Mouse (Mus musculus) regulatory T cell (primary cell): ENCODE results near the gene Pif1.

Experiments
- in situ Hi-C: fragments of 300-600 bp; cut with MboI, MseI; formaldehyde crosslinking; loops from one replicate; pipeline ENCODE4 v1.15.1; 2025; ENCODE audit warnings: high pct_unique_total_duplicates

The Pif1 gene

DNA sequence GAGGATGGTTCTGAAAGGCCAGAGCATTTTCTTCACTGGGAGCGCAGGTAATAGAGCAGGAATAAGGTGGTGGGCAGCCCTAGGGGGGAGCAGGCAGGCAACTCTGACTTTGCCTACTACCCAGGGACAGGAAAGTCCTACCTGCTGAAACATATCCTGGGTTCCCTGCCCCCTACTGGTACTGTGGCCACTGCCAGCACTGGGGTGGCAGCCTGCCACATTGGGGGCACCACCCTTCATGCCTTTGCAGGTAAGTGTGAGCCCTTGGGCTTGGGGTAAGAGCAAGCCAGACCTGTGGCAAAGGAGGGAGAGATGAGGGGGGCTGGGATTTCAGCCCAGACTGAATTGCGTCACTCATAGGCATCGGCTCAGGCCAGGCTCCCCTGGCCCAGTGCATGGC, 2.1 kb downstream of the Pif1 start:
- in situ Hi-C loops, result loop anchor here (5.0 to 10.0 kb wide), 2 partner anchors 67 to 154 kb away; partner anchors contain the start of genes Ankdd1a and Mtfmt

- in situ Hi-C loops, result no loop called here
Measured at GRCm38 (mm10) chr9:65592721-65593120, 5.8 kb downstream of the Pif1 start.

GRCm38 (mm10) chr9:65593596-65593995, 6.6 kb downstream of the Pif1 start:
- in situ Hi-C loops, result no loop called here

GRCm38 (mm10) chr9:65598765-65599249, 11.8 kb downstream of the Pif1 start:
- in situ Hi-C loops, result no loop called here

- in situ Hi-C loops, result loop anchor here (10.0 kb wide), 1 partner anchor 244 kb away; no protein-coding TSS in a partner anchor
Measured at GRCm38 (mm10) chr9:65600951-65601350, 14.0 kb downstream of the Pif1 start.

- in situ Hi-C loops, result loop anchor here (10.0 kb wide), 1 partner anchor 241 kb away; no protein-coding TSS in a partner anchor
Measured at GRCm38 (mm10) chr9:65603401-65604102, 16.6 kb downstream of the Pif1 start.

- in situ Hi-C loops, result loop anchor here (5.0 to 10.0 kb wide), 2 partner anchors 57 to 239 kb away; no protein-coding TSS in a partner anchor
Measured at GRCm38 (mm10) chr9:65605471-65606136, 18.6 kb downstream of the Pif1 start.

DNA sequence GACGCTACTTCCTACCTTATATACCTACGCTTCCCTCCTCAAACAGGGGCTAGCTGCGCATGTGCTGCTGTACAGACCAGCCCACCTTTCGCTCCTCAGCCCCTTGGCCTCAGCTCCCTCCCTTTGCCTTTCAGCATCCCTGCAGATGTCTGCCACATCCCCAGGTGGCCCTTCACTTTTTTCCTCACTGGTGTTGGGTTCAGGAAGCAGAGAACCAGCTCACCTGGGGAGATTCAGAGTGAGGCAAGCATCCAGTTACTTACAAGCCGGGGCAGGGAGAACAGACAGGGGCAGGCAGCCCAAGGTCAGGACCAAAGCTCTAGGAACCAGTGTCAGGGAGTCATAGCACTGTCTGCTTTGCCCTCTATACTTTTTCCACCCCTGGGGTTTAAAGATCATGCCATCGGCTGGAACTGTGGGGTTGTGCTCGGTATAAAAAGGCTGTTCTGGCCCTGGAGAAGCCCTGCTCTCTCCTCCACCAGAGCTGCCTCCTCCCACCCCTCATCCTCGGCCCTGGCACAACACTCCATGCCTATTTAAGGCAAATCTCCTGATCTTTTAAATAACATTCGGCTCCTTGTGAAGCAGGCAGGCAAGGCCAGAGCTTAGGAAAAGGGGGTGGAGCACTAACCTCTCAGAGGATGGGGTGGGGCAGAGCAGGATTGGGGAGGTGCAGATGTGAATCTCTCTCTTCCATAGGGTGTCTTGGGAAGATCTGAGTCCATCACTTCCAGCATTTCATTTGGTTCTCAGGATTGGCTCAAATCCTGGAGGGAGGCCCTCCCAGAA, 19.6 kb downstream of the Pif1 start:
- in situ Hi-C loops, result loop anchor here (5.0 to 10.0 kb wide), 2 partner anchors 56 to 238 kb away; no protein-coding TSS in a partner anchor

GRCm38 (mm10) chr9:65607120-65607519, 20.2 kb downstream of the Pif1 start:
- in situ Hi-C loops, result loop anchor here (5.0 to 10.0 kb wide), 2 partner anchors 55 to 238 kb away; no protein-coding TSS in a partner anchor

- in situ Hi-C loops, result no loop called here
Measured at GRCm38 (mm10) chr9:65611969-65612486, 25.1 kb downstream of the Pif1 start.

DNA sequence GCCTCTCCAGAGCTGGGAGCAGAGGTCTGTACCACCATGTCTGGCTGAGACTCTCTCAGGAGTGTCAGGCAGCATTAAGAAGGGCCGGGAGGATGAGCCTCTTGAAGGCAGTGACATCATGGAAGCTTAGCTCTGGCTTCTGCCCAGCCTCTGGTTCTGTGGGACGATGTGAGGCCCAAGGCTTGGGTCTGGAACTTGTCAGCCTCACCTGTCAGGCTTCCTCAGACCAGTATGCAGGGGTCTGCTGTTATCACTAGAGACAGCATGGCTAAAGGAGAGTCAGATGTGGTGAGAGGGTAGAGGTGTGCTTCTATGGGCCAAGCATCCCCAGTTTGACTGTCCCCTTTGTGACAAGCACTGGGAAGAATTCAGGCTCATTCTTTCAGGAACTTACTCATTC, 26.1 kb downstream of the Pif1 start:
- in situ Hi-C loops, result no loop called here

DNA sequence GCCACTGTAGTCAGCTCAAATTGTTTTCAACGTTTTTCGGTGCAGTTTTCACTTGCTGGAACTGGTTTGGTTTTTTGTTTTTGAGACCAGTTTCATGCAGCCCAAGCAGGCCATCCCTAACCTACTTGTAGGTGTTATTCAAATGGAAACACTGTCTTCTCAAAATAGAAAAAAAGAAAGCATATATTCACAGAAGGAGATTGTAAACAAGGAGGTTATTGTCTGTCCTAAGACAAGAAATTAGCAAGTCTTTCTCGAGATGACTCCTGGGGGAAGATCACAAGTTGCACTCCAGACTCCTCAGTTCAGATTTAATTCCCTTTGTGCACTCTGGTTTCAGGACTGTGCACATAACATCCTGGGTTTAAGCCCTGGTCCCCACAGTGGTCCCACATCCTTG, 32.4 kb downstream of the Pif1 start:
- in situ Hi-C loops, result no loop called here

- in situ Hi-C loops, result no loop called here
Measured at GRCm38 (mm10) chr9:65621196-65621595, 34.2 kb downstream of the Pif1 start.

DNA sequence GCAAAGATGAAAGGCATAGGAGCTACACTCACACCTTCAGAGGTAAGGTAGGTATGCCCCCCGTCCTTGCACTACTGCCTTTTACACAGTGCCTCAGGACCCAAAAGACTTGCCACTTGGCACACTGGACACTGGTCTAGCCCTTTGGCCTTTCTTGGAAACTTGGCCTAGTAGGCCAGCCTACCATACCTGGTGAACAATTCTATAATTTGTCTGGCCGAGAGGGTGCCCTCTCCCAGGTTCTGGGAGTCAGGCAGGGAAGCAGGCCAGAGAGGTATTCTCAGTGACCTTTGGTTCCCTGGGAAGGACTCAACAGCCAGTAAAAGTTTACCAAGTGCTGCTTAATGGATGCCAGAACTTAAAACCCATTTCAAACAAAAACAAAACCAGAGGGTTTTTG, 34.7 kb downstream of the Pif1 start:
- in situ Hi-C loops, result no loop called here

GRCm38 (mm10) chr9:65622826-65623225, 35.9 kb downstream of the Pif1 start:
- in situ Hi-C loops, result no loop called here

DNA sequence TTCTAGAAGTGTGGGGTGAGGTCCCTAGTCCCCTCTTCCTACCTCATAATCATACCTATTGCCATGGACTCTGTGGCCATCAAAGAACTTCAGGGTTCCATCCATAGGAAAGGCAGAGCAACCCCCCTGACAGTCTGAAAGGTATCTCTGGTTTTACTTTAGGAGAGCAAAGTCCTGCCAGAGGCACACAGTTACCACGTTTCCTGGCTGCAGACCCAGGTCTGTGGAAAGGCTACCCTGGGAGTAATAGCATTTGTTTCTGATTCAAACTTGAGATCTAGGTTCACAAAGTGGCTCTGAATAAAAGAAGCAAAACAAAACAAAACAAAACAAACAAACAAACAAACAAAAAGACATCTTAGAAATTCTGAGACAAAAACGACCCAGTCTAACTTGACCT, 37.3 kb downstream of the Pif1 start:
- in situ Hi-C loops, result no loop called here

- in situ Hi-C loops, result no loop called here
Measured at GRCm38 (mm10) chr9:65629025-65629766, 42.2 kb downstream of the Pif1 start, which contains the start of gene Rbpms2. Rbpms2 (plus strand) TSS chr9:65629648.

DNA sequence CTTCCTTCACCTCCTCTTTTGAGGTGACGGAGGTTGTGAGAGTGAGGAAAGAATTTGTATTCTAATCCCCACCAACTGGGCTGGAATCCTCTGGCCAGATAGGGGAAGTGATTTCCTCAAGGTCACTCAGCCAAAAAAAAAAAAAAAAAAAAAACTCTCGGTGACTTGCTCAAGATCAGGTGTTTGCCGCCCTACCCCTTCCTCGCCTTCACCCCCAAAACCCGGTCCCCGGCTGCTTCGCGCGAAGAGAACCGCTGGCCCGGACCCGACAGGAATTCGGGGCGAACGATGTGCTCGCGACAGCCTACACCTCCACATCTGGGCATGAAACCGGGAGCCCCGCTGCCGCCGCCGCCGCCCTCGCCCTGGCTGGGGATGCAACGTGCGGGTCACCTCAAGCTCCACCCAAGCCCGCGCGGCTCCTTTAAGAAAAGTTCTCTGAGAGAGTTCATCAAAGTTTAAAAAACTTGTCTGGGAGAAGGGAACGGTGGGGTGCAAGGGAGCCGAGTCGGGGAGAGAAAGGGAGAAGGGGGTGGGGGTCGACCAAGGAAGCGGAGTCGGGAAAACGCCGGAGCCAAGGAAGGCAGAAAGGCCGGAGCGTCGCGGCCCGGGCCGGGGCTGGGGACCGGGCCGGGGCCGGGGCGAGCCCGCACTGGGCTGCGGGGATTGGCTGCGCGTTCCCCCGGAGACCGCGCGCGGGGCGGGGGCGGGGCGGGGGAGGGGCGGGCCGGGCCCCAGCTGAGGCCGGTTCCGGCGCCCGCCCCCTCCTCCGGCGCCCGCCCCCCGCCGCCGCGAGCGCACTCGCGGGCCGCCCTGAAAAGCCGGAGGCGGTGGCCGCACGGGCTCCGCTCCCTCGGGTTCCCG, 43.0 kb downstream of the Pif1 start:
- in situ Hi-C loops, result no loop called here

GRCm38 (mm10) chr9:65630631-65631353, 43.8 kb downstream of the Pif1 start:
- in situ Hi-C loops, result no loop called here
